8 mouse cellular contexts compared by ENCODE assay signal in genomic region chr1:165320141-165320934, GRCm38 (mm10). TPM values are rescaled to one million over a fixed set of nuclear protein-coding genes. Genes with fewer than 3 reads are reported as not detected.
DNase-seq lines count a peak whose midpoint lies in the region; ATAC-seq and TF ChIP-seq lines count a peak whose summit lies in the region.

No protein-coding gene starts in this region.

- H3K27me3 ChIP-seq in MEL (ENCODE audit: control insufficient read depth in 1 of 2, insufficient read depth in 2 of 2, low read length in 2 of 2), result no peaks in the 10 kb centered on the region
- no peaks in the 10 kb centered on the region for H3K27me3 ChIP-seq in lung, embryonic 16.5 days (ENCODE audit: control insufficient read depth, insufficient read depth, low read depth, low read length)

- peak overlapping the region; percentile 49 to 53 for H3K4me3 ChIP-seq in MEL (ENCODE audit: control insufficient read depth in 1 of 2, insufficient read depth in 1 of 2, low read depth in 2 of 2, low read length in 2 of 2)
- no peak overlapping the region for H3K4me3 ChIP-seq in lung, embryonic 16.5 days (ENCODE audit: low read length)

- ATAC-seq in frontal cortex, adult (ENCODE audit: low TSS enrichment), result peak; percentile 82
- peak; percentile 61 to 72 for ATAC-seq in hematopoietic stem cell, adult 5-6 weeks (replicated peaks in 1 of 2; ENCODE audit: insufficient read depth in 1 of 2, low FRiP score in 2 of 2, low TSS enrichment in 1 of 2, low read depth in 1 of 2, poor library complexity in 2 of 2, severe bottlenecking in 2 of 2)
- ATAC-seq in lung, embryonic 16.5 days (ENCODE audit: low read depth), result 0 out of 2 replicates have a peak, but pooled peaks have one; percentile 48

- TF ChIP-seq EP300 in MEL (IDR thresholded peaks at IDR 0.05; ENCODE audit: low read depth in 1 of 2, low read length in 2 of 2), result no peak

- H3K9me3 ChIP-seq in MEL (replicated peaks; ENCODE audit: insufficient read depth, low read length), result no peaks in the 10 kb centered on the region
- H3K9me3 ChIP-seq in lung, embryonic 16.5 days (ENCODE audit: control insufficient read depth, low read length), result no peaks in the 10 kb centered on the region

- no peak overlapping the region for H3K9ac ChIP-seq in MEL (ENCODE audit: control insufficient read depth, low read depth, low read length, poor library complexity, severe bottlenecking)
- H3K9ac ChIP-seq in lung, embryonic 16.5 days (ENCODE audit: low read length), result no peak overlapping the region

- WGBS in lung, embryonic 16.5 days, result 42% methylated on average over 10 of the region's 10 CpGs

- no peaks in the 10 kb centered on the region for H3K79me2 ChIP-seq in MEL (ENCODE audit: control insufficient read depth, insufficient read depth, low read length, poor library complexity)

- peak; percentile 75 to 85 (median 80) for TF ChIP-seq CTCF in MEL (IDR thresholded peaks at IDR 0.05 in 2 of 3, conservative IDR thresholded peaks at IDR 0.05 in 1 of 3; ENCODE audit: control insufficient read depth in 1 of 3, insufficient read depth in 1 of 3, low read depth in 2 of 3, low read length in 3 of 3, poor library complexity in 1 of 3, severe bottlenecking in 1 of 3)

- peak; percentile 79 for DNase-seq in MEL (ENCODE audit: low read depth, low spot score)
- DNase-seq in cerebellum, adult 18-20 months, result peak; percentile 69 to 74
- peak; percentile 56 to 72 for DNase-seq in layer of hippocampus, adult 8-10 months (ENCODE audit: low spot score in 2 of 2)
- peak; percentile 78 for DNase-seq in retina, postnatal 1 day
- peak; percentile 63 to 67 for DNase-seq in thymus, postnatal 36 days

- peaks cover 2 to 12% of the 10 kb centered on the region in 2 experiments; a peak in 2 of 4 replicates for H3K4me1 ChIP-seq in MEL (ENCODE audit: control insufficient read depth in 1 of 2, insufficient read depth in 2 of 2, low read length in 2 of 2)
- peaks cover 6% of the 10 kb centered on the region; the same call in 1 of the 2 replicates for H3K4me1 ChIP-seq in lung, embryonic 16.5 days (replicated peaks; ENCODE audit: control insufficient read depth, insufficient read depth, low read length)

- no peaks in the 10 kb centered on the region; a peak in 1 of 4 replicates for H3K36me3 ChIP-seq in MEL (ENCODE audit: control insufficient read depth in 1 of 2, insufficient read depth in 2 of 2, low read length in 2 of 2)
- H3K36me3 ChIP-seq in lung, embryonic 16.5 days (ENCODE audit: control insufficient read depth, insufficient read depth, low read length), result no peaks in the 10 kb centered on the region

- TF ChIP-seq POLR2A in MEL (IDR thresholded peaks at IDR 0.05; ENCODE audit: control insufficient read depth in 1 of 2, insufficient read depth in 1 of 2, low read depth in 1 of 2, low read length in 2 of 2, poor library complexity in 1 of 2), result no peak

- no peak overlapping the region for H3K27ac ChIP-seq in MEL (ENCODE audit: control insufficient read depth, low read depth, low read length)
- peak overlapping the region; percentile 50 for H3K27ac ChIP-seq in lung, embryonic 16.5 days (ENCODE audit: low read length)

- no peak overlapping the region for H3K4me2 ChIP-seq in lung, embryonic 16.5 days (ENCODE audit: low read depth, low read length)

- peak; percentile 66 for TF ChIP-seq RAD21 in MEL (IDR thresholded peaks at IDR 0.05; ENCODE audit: low read depth, low read length)

TF ChIP-seq in MEL, 35 proteins besides CTCF, POLR2A, EP300 and RAD21:
- TF ChIP-seq ZC3H11A (IDR thresholded peaks at IDR 0.05; ENCODE audit: low read depth, low read length) (peak; percentile 39; the same call in 1 of the 2 replicates), E2F4 (IDR thresholded peaks at IDR 0.05; ENCODE audit: borderline replicate concordance, low read depth, low read length) (no peak), SMC3 (IDR thresholded peaks at IDR 0.05; ENCODE audit: low read depth, low read length) (peak; percentile 68)

RNA-seq across cellular contexts. Expression of gene Gpr161, which starts 24.7 kb away (rescaled TPM):
- total RNA-seq in MEL (2012; rRNA removed), result 0.08 and 0.10 TPM in 2 replicates
- under 1 TPM in 1 of 2 experiments, not detected in 1; 0.97 TPM for polyA plus RNA-seq in MEL (2012; ENCODE audit: insufficient read depth in 1 of 2, insufficient read length in 2 of 2, low read depth in 1 of 2, low replicate concordance in 2 of 2, missing spikeins in 1 of 2)
- total RNA-seq in hematopoietic stem cell, adult 5-6 weeks (2017), result 3.9 and 4.6 TPM in 2 replicates
- total RNA-seq in layer of hippocampus, adult 8-10 months (2022), result 10 to 100 TPM; 48.2 to 76.2 (median 62.3) TPM
- polyA plus RNA-seq in lung, embryonic 16.5 days (2015; fragmentation: Nextera tagmentation; extraction: Ambion mirVana), result 0.84 and 0.89 TPM in 2 replicates
